ENCODE assay signal across 18 mouse cellular contexts in the genomic region with DNA sequence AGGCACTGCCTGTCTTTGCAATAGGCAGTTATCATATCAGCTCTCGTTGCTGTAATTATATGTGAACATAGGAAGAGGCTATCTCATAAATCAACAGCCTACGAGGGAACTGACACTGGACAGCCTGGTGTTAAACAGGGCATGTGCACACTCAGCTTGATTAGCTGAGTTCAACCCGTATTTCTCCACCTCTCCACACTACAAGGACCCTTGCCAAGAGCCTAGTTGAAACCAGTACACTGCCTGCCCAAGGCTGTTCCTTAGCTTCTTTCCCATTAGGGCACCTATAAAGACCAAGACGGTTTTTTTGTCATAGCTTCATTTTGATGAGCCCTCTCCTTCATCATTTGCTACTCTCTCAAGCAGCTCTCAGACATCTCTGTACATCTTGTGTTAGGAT.
"Had no signal": no experiment of that assay in that cellular context is flagged by ENCODE, and none has a peak within 500 bp of the region (broad histone marks: within the 10 kb centered on the region; RNA-seq: fewer than 3 reads in every experiment).

No protein-coding gene starts in this region.

- H3K4me2 ChIP-seq: lung, embryonic 14.5 days; midbrain, embryonic 11.5 days; midbrain, embryonic 13.5 days; neural tube, embryonic 13.5 days; neural tube, embryonic 15.5 days had no signal

- H3K27ac ChIP-seq: midbrain, embryonic 13.5 days; neural tube, embryonic 13.5 days; neural tube, embryonic 15.5 days had no signal

- H3K4me3 ChIP-seq: midbrain, embryonic 13.5 days; myocyte; neural tube, embryonic 13.5 days; neural tube, embryonic 15.5 days had no signal

- H3K36me3 ChIP-seq: midbrain, embryonic 13.5 days; neural tube, embryonic 13.5 days; neural tube, embryonic 15.5 days had no signal

- H3K27me3 ChIP-seq: neural tube, embryonic 13.5 days; neural tube, embryonic 15.5 days had no signal

- DNase-seq: lung, adult 18-20 months; lung, embryonic 14.5 days; lung, postnatal 10 days; lung, postnatal 4 days; retina, postnatal 1 day; right cerebral cortex, adult 18-20 months; right cerebral cortex, postnatal 25 days; right cerebral cortex, postnatal 4 days; spleen, adult 18-20 months; thymus, adult 18-20 months; thymus, postnatal 14 days; thymus, postnatal 36 days had no signal

- H3K9ac ChIP-seq: lung, embryonic 14.5 days; midbrain, embryonic 13.5 days; neural tube, embryonic 13.5 days; neural tube, embryonic 15.5 days had no signal

- H3K9me3 ChIP-seq: midbrain, embryonic 13.5 days; neural tube, embryonic 13.5 days; neural tube, embryonic 15.5 days had no signal

- ATAC-seq: midbrain, embryonic 13.5 days; midbrain, embryonic 16.5 days had no signal
